Mouse (Mus musculus): ENCODE data around the gene Cyth1. TPM values are rescaled to one million over a fixed set of nuclear protein-coding genes. Genes with fewer than 3 reads are reported as not detected.

Cyth1 gene
- 10.5 and 11.5 TPM in 2 replicates for polyA plus RNA-seq (2014; fragmentation: Nextera tagmentation; extraction: Ambion mirVana)

GRCm38 (mm10) chr11:118248150-118249011 is at the start of gene Cyth1:
TSS of gene Cyth1 (minus strand) at chr11:118248592.
- Histone ChIP-seq H3K27ac (ENCODE audit: low read depth) (peak within 1 kb of the TSS; percentile 80), H3K9me3 (ENCODE audit: low read depth, low read length) (no peaks in the 10 kb centered on the region), H3K4me1 (ENCODE audit: insufficient read depth) (peaks cover 7% of the 10 kb centered on the region), H3K9ac (peak within 1 kb of the TSS; percentile 76), H3K4me2 (peak within 1 kb of the TSS; percentile 88), H3K36me3 (ENCODE audit: insufficient read depth) (no peaks in the 10 kb centered on the region), H3K27me3 (ENCODE audit: insufficient read depth, low read length) (no peaks in the 10 kb centered on the region), H3K4me3 (ENCODE audit: low read depth, low read length) (peak within 1 kb of the TSS; percentile 87)
- WGBS = under 1% methylated on average over 75 of the region's 86 CpGs
- peak; percentile 93 for ATAC-seq (ENCODE audit: insufficient read depth)
- DNase-seq = peak; percentile 100
- no peak for TF ChIP-seq CTCF (IDR thresholded peaks at IDR 0.05; ENCODE audit: low read depth)

- no peaks in the 10 kb centered on the region for H3K27me3 ChIP-seq (ENCODE audit: insufficient read depth, low read length)
- H3K9me3 ChIP-seq (ENCODE audit: low read depth, low read length) = no peaks in the 10 kb centered on the region
- no peak for ATAC-seq (ENCODE audit: insufficient read depth)
- DNase-seq = no peak
- H3K27ac ChIP-seq (ENCODE audit: low read depth) = no peak overlapping the region
- H3K4me2 ChIP-seq = no peak overlapping the region
- TF ChIP-seq CTCF (IDR thresholded peaks at IDR 0.05; ENCODE audit: low read depth) = peak; percentile 19; the same call in 1 of the 2 replicates
- H3K36me3 ChIP-seq (ENCODE audit: insufficient read depth) = peaks cover 7% of the 10 kb centered on the region; the same call in 1 of the 2 replicates
- no peak overlapping the region for H3K4me3 ChIP-seq (ENCODE audit: low read depth, low read length)
- no peaks in the 10 kb centered on the region for H3K4me1 ChIP-seq (ENCODE audit: insufficient read depth)
- 77% methylated on average over 3 of the region's 3 CpGs for WGBS
- no peak overlapping the region for H3K9ac ChIP-seq
These were observed 49.6 kb upstream of the Cyth1 start for GRCm38 (mm10) chr11:118297967-118298366.

GRCm38 (mm10) chr11:118295026-118295425 is 46.6 kb upstream of the Cyth1 start:
- DNase-seq = no peak
- Histone ChIP-seq H3K9ac (no peak overlapping the region), H3K4me3 (ENCODE audit: low read depth, low read length) (no peak overlapping the region), H3K36me3 (ENCODE audit: insufficient read depth) (no peaks in the 10 kb centered on the region), H3K4me1 (ENCODE audit: insufficient read depth) (no peaks in the 10 kb centered on the region), H3K9me3 (ENCODE audit: low read depth, low read length) (no peaks in the 10 kb centered on the region), H3K4me2 (no peak overlapping the region), H3K27ac (ENCODE audit: low read depth) (no peak overlapping the region), H3K27me3 (ENCODE audit: insufficient read depth, low read length) (no peaks in the 10 kb centered on the region)
- no peak for TF ChIP-seq CTCF (IDR thresholded peaks at IDR 0.05; ENCODE audit: low read depth)
- WGBS = 74% methylated on average over 2 of the region's 2 CpGs
- ATAC-seq (ENCODE audit: insufficient read depth) = no peak

- no peak overlapping the region for H3K4me2 ChIP-seq
- WGBS = 65% methylated on average over 6 of the region's 6 CpGs
- H3K4me3 ChIP-seq (ENCODE audit: low read depth, low read length) = no peak overlapping the region
- no peaks in the 10 kb centered on the region for H3K9me3 ChIP-seq (ENCODE audit: low read depth, low read length)
- no peak overlapping the region for H3K27ac ChIP-seq (ENCODE audit: low read depth)
- DNase-seq (no peak), ATAC-seq (ENCODE audit: insufficient read depth) (no peak)
- H3K4me1 ChIP-seq (ENCODE audit: insufficient read depth) = peaks cover 5% of the 10 kb centered on the region; the same call in 1 of the 2 replicates
- H3K9ac ChIP-seq = no peak overlapping the region
- H3K36me3 ChIP-seq (ENCODE audit: insufficient read depth) = 0 out of 2 replicates have a peak, but pooled peaks cover 3% of the 10 kb centered on the region
- H3K27me3 ChIP-seq (ENCODE audit: insufficient read depth, low read length) = no peaks in the 10 kb centered on the region
- no peak for TF ChIP-seq CTCF (IDR thresholded peaks at IDR 0.05; ENCODE audit: low read depth)
These were observed 44.3 kb upstream of the Cyth1 start for GRCm38 (mm10) chr11:118292671-118293070.

- no peaks in the 10 kb centered on the region for H3K27me3 ChIP-seq (ENCODE audit: insufficient read depth, low read length)
- under 1% methylated on average over 68 of the region's 68 CpGs for WGBS
- H3K27ac ChIP-seq (ENCODE audit: low read depth) = peak within 1 kb of the TSS; percentile 85
- no peaks in the 10 kb centered on the region for H3K9me3 ChIP-seq (ENCODE audit: low read depth, low read length)
- DNase-seq (peak; percentile 100), ATAC-seq (ENCODE audit: insufficient read depth) (peak; percentile 99)
- H3K4me2 ChIP-seq = peak within 1 kb of the TSS; percentile 90
- TF ChIP-seq CTCF (IDR thresholded peaks at IDR 0.05; ENCODE audit: low read depth) = no peak
- peaks cover 5% of the 10 kb centered on the region; the same call in 1 of the 2 replicates for H3K4me1 ChIP-seq (ENCODE audit: insufficient read depth)
- H3K4me3 ChIP-seq (ENCODE audit: low read depth, low read length) = peak within 1 kb of the TSS; percentile 82
- peak within 1 kb of the TSS; percentile 79 for H3K9ac ChIP-seq
- H3K36me3 ChIP-seq (ENCODE audit: insufficient read depth) = peaks cover 27% of the 10 kb centered on the region
These were observed 41.9 kb upstream of the Cyth1 start, which contains the start of gene Usp36 for GRCm38 (mm10) chr11:118289999-118290889. TSS of gene Usp36 (minus strand) at chr11:118290244.

GRCm38 (mm10) chr11:118289562-118289961 is 41.2 kb upstream of the Cyth1 start:
- Histone ChIP-seq H3K36me3 (ENCODE audit: insufficient read depth) (peaks cover 34% of the 10 kb centered on the region), H3K4me1 (ENCODE audit: insufficient read depth) (peaks cover 5% of the 10 kb centered on the region; the same call in 1 of the 2 replicates), H3K9ac (peak overlapping the region; percentile 79), H3K4me2 (peak overlapping the region; percentile 90), H3K27me3 (ENCODE audit: insufficient read depth, low read length) (no peaks in the 10 kb centered on the region), H3K9me3 (ENCODE audit: low read depth, low read length) (no peaks in the 10 kb centered on the region), H3K27ac (ENCODE audit: low read depth) (peak overlapping the region; percentile 56), H3K4me3 (ENCODE audit: low read depth, low read length) (peak overlapping the region; percentile 82)
- DNase-seq (peak; percentile 41), ATAC-seq (ENCODE audit: insufficient read depth) (no peak)
- no peak for TF ChIP-seq CTCF (IDR thresholded peaks at IDR 0.05; ENCODE audit: low read depth)
- WGBS = under 1% methylated on average over 22 of the region's 22 CpGs

All from lung, embryonic 14.5 days (tissue).